Mouse (Mus musculus): Measurements from ENCODE around the gene Ankrd34a.

DNA sequence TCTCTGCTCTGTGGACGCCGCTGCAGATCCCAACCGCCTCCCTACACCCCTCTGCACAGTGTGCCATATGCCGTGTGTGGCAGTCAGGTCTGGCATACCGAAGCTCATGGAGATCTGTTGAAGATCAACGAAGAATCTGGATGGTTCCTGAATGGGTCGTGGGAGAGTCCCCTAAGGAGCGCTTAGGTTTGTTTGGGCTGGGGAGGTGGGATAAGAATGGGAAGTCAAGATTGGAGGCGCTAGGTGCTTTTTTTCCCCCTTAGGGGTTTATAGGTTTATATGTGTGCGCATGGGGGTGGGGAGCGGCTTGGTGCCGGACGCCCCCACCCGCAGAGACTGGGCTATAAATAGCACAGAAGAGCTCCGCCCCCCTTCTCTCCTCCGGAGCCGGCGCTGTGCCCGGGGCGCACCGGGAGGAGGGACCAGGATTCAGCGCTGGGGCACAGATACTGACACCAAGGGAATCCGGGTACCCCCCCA lies at the start of gene Ankrd34a:
- no peak for TF ChIP-seq CTCF (IDR thresholded peaks at IDR 0.05; ENCODE audit: extremely low read depth, insufficient read length, insufficient replicate concordance, low read depth, low read length)
- no peak for TF ChIP-seq POLR2A (IDR thresholded peaks at IDR 0.05; ENCODE audit: low read depth, low read length)

All from small intestine, adult 2 months (tissue).